Mouse (Mus musculus) brain, embryonic 14.5 days (tissue): ENCODE data around the gene Rrp7a.
"Not testable (repeated sequence)": the region's sequence is repeated elsewhere in the genome, so short reads cannot be mapped to it uniquely, and the experiment has no call there.

Source experiments
- CTCF ChIP-seq: fragments of 200-500 bp; IDR thresholded peaks from 2 replicates; pipeline ENCODE4 v1.5.1; 2012; ENCODE audit warnings: inconsistent platforms, mild to moderate bottlenecking, moderate library complexity, borderline replicate concordance; ENCODE audit not compliant: insufficient read depth, insufficient read length; ENCODE audit errors: extremely low read depth
- POLR2A ChIP-seq: fragments of 200-500 bp; IDR thresholded peaks from 2 replicates; pipeline ENCODE4 v1.6.1; 2012; ENCODE audit warnings: mild to moderate bottlenecking, inconsistent platforms, borderline replicate concordance; ENCODE audit not compliant: poor library complexity, insufficient read depth, insufficient read length, severe bottlenecking; ENCODE audit errors: extremely low read depth

GRCm38 (mm10) chr15:83127037-83127436 lies 4.4 kb upstream of the Rrp7a start:
- TF ChIP-seq CTCF, POLR2A: not testable (repeated sequence)
